Mouse (Mus musculus) gastrocnemius, postnatal 10 days (tissue): Measurements from ENCODE around the gene Ephx1. TPM values are rescaled to one million over a fixed set of nuclear protein-coding genes. Genes with fewer than 3 reads are reported as not detected.
"Not testable (repeated sequence)": the region's sequence is repeated elsewhere in the genome, so short reads cannot be mapped to it uniquely, and the experiment has no call there.

Experiments
- DNase-seq: peaks from one replicate; pipeline ENCODE4 v3.0.0; 2021; ENCODE audit warnings: mixed read lengths
- total RNA-seq, 2 experiments: library from RNA; stranded (reverse); gene quantifications; 2 replicates each; pipeline ENCODE4 v1.2.3; 2021

The Ephx1 gene
- total RNA-seq, 2 experiments from 2014 or later: 15.8 to 17.6 TPM

DNA sequence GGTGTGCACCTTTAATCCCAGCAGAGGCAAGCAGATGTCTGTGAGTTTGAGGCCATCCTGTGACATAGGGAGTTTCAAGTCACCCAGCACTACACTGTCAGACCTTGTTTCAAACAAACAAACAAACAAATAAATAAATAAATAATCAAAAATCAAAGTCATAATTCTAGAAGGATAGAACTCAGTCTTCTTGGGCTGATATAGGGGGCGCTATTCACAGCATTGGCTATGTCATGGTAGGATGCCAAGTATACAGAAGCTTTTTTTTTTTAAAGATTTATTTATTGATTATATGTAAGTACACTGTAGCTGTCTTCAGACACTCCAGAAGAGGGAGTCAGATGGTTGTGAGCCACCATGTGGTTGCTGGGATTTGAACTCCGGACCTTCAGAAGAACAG lies 81.9 kb downstream of the Ephx1 start:
- DNase-seq: not testable (repeated sequence)

DNA sequence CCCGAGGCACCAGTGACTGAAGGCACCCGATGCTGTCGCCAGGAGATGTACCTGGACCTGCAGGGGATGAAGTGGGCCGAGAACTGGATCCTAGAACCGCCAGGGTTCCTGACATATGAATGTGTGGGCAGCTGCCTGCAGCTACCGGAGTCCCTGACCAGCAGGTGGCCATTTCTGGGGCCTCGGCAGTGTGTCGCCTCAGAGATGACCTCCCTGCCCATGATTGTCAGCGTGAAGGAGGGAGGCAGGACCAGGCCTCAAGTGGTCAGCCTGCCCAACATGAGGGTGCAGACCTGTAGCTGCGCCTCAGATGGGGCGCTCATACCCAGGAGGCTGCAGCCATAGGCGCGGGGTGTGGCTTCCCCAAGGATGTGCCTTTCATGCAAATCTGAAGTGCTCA lies 83.1 kb downstream of the Ephx1 start:
- not testable (repeated sequence) for DNase-seq

DNA sequence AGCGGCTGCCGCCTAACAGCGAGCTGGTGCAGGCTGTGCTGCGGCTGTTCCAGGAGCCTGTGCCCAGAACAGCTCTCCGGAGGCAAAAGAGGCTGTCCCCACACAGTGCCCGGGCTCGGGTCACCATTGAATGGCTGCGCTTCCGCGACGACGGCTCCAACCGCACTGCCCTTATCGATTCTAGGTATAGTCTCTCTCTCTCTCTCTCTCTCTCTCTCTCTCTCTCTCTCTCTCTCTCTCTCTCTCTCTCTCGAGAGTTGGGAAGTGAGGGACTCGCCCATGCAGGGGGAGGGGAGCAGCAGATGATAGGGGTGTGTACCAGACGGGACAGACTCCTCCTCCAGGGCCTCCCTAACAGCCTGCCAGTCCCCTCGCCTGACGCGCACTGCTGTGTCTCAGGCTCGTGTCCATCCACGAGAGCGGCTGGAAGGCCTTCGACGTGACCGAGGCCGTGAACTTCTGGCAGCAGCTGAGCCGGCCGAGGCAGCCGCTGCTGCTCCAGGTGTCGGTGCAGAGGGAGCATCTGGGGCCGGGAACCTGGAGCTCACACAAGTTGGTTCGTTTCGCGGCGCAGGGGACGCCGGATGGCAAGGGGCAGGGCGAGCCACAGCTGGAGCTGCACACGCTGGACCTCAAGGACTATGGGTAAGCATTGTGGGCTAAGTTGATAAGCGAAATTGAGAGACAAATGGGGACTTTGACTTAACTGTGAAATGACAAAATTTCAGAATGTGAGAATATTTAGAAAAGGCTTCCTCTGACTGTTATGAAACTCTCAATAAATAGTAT lies 83.9 kb downstream of the Ephx1 start:
- peak; percentile 41 for DNase-seq

DNA sequence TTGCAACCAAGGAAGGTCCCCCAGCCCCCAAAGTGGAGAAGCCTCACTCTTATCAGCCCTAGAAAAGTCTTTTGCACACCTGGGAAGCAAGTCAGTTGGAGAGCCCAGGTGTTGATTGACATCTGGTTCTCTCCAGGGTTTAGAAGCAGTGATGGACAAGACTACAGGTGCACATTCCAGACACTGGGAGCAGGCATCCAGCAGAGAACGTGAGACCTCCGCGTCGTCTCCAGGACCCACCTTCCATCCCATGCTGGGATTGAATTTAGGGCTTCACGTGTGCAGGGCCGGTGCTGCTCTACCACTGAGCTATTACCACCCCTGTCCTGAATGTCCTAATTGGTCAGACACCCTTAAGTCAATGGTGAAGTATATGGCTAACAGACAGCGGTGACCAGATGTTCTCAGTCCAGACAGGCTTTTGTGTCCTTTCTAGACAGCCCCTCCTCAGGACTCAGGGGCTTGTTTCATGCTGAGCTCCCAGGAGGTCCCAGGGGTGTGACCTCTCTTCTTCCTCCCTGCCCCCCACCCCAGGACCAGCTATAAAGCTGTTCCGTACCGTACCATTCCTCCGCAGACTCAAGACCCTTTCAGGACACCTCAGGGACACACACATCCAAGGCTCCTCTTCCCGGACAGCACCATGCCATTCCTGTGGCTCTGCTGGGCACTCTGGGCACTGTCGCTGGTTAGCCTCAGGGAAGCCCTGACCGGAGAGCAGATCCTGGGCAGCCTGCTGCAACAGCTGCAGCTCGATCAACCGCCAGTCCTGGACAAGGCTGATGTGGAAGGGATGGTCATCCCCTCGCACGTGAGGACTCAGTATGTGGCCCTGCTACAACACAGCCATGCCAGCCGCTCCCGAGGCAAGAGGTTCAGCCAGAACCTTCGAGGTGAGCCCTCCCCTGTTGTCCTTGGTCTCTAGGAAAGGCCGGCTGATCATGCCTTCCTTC lies 86.0 kb downstream of the Ephx1 start, which contains the start of gene Lefty1:
Gene Lefty1 (plus strand): TSS at position 556 of the 953 bp plus-strand sequence.
- DNase-seq: no peak

DNA sequence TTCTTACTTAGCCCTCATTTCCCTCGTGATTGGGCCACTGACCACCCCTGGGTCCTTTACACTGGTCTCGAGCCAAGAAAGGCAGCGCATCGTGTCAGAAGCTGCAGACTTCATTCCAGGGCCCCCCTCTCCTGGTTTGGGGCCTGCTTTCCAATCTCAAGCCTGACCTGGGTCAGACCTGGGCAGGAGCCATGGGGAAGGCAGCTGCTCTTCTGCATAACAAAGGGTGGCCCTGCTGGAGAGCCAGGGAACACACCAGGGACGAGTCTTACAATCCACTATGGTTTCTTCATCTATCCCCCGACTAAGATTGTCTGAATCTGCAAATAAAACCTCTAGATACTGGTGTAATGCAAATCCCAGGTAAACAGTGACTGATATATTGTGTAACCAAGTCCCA lies 87.0 kb downstream of the Ephx1 start:
- DNase-seq: no peak

DNA sequence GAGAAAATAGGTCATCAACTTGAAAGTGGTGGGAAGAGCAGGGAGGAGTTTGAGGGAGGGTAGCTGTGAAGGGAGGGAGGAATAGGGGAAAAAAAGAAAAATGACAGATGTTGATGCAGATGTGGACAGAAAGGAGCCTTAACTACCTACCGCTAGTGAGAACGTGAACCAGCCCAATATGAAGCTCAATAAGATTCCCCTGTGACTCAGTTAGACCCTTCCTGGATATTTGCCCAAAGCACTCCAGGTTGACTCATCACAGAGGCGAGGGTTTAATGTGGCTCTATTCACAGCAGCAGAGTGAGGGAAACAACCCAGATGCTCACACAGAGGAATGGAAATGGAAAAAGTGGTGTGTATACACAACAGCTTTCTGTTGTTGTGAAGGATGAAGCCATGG lies 89.6 kb downstream of the Ephx1 start:
- no peak for DNase-seq

DNA sequence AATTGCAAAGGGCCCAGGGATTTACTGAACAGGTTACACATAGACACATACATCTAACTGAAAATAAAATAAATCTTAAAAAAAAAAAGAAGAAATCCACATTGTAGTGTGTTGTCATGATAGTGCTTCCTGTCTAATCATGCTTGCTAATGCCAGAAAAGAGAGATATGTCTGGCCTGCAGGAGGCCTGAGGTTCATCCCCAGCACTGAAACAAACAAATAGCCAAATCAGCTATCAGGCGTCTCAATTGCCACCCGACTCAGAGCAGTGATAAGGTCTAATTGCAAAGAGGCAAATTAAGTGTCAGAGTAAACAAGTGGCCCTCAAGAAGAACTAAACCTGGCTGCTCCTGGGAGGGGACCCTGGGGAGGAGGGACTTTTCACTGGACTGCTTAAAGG lies 91.1 kb downstream of the Ephx1 start:
- DNase-seq: no peak

DNA sequence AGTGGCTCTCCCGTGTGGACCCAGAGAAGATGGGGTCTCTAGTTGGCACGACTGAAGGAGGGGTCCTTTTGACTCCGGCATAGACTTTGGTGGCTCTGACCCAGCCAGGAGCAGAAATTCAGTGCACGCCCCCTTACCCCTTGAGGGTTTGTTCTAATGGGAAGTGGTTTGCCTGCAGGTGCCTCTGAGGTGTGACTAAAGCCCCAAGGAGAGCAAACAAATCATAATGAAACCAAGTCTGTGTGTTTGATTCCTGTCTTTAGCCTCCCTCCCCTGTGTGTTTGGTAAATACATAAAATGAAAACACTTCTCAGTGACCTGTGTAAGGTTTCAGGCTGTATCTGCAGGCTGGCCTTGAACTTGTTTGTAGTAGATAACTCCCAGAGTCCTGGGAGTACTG lies 94.4 kb downstream of the Ephx1 start:
- no peak for DNase-seq

Other genes starting within 250 kb of the Ephx1 start
- gene H3f3a, start 207.0 kb downstream of the Ephx1 start, total RNA-seq: 100 to 1,000 TPM; 573 to 601 TPM
- 10 to 100 TPM in 1 of 2 experiments, 1 to 10 TPM in 1; 8.7 to 11.4 TPM for gene Sde2, start 169.8 kb downstream of the Ephx1 start, total RNA-seq
- not detected for gene Lefty2, start 127.8 kb downstream of the Ephx1 start, total RNA-seq
- 10 to 100 TPM; 19.9 to 20.6 TPM for gene Pycr2, start 116.6 kb downstream of the Ephx1 start, total RNA-seq
- 1 to 10 TPM in 1 of 2 experiments, under 1 TPM in 1; 0.59 to 1.2 TPM for gene Lefty1, start 85.9 kb downstream of the Ephx1 start, total RNA-seq
- 10 to 100 TPM; 13.2 to 16.2 TPM for gene Tmem63a, start 78.6 kb downstream of the Ephx1 start, total RNA-seq
- gene 9130409I23Rik, start 30.3 kb upstream of the Ephx1 start, total RNA-seq: not detected
- 10 to 100 TPM in 1 of 2 experiments, 1 to 10 TPM in 1; 9.2 to 12.5 TPM for gene Nvl, start 123.3 kb upstream of the Ephx1 start, total RNA-seq
- gene Cnih4, start 123.8 kb upstream of the Ephx1 start, total RNA-seq: 10 to 100 TPM; 27.5 to 30.9 TPM
- gene Wdr26, start 191.1 kb upstream of the Ephx1 start, total RNA-seq: 100 to 1,000 TPM; 105 to 116 TPM